Mouse (Mus musculus) urinary bladder, postnatal 14 days (tissue): ENCODE measurements around the gene Taf9.
A peak's percentile ranks its signal among the peaks of the same experiment; 100 is the strongest.

Source experiments
- DNase-seq: peaks from one replicate; pipeline ENCODE4 v3.0.0; 2021; ENCODE audit warnings: low spot score

The Taf9 gene

GRCm38 (mm10) chr13:100651439-100652186 lies at the start of gene Taf9:
Gene Taf9 (plus strand): TSS chr13:100651579.
- no peak for DNase-seq

- DNase-seq: no peak
Observed at GRCm38 (mm10) chr13:100602239-100602902, 49.0 kb upstream of the Taf9 start.

DNA sequence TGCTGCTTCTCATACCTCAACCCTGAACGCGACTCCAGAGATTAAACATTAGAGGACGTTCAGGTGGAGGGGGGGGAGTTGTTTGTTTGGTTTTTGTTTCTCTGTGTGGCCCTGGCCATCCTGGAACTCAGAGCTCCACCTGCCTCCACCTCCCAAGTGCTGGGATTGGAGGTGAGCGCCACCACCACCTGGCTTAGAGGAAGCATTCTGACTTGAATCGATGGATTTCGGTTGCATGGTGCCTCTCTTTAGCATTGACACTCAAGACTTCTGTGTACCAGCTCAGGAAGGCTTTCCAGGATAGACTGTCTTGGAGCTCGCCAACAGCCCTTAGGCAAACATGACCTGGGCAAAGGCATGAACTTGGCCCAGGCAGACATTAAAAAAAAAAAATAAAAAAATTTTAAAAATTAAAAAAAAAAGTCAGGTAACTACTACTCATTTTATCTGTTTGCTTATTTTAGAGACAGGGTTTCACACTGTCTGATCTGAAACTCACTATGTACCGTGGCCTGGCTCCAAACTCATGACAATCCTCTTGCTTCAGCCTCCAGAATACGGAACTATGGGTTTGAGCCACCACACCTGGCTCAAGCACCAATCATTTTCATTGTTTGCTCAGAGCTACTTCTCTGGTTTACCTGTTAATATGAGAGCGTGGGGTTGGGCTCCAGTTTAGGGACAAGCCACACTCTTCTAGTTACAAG lies 48.2 kb upstream of the Taf9 start:
- no peak for DNase-seq

- DNase-seq: no peak
Observed at GRCm38 (mm10) chr13:100603738-100604095, 47.7 kb upstream of the Taf9 start.

DNA sequence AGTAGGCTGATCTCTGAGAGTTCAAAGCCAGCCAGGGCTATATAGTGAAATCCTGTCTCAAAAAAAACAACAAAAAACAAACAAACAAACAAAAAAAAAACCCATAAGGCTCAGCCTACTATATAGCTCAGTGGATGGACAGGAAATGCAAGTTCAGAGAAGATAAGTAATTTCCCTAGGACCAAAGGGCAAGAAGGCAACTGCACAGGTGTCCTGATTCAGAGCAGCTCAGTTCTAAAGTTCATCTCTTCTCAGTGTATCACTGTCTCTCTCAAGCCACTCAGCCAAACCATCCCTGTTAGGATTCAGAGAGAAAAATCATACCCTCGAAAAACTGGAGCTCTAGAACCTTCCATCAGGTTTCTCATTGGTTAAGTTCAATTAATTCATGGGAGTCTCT lies 45.5 kb upstream of the Taf9 start:
- DNase-seq: no peak

DNA sequence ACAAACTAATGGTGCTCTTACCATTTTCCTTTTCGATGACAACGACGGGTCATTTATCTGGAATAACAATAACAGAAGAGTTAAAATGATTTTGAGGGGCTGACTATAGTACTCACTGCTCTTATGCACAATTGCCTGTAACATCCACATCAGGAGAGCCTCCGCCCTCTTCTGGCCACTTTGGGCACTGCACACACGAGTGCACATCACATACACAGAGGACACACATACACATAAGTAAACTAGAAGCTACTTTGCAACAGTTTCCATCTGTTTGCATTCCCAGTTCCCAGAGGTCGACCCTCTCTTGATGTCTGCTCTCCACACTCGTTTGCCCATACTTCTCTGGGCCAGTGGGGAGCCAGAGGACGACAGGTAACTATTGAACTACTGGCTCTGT lies 43.6 kb upstream of the Taf9 start:
- no peak for DNase-seq

DNA sequence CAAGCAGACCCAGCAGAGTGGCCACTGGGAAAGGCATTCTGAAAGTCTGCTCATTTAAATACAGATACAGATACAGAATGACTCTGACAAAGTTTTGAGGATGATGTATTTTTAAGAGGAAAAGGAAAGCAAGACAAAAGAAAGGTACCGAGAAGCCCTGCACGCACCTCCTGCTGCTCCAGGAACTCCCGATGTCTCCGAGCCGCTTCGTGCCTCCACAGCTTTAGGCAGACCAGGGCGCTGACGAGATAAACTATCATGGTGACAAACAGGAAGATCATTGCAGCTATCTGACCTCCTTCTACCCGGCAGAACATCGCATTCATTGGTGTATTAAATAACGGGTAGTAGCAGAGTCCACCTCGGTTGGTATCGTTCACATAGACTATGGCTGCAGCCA lies 40.1 kb upstream of the Taf9 start:
- no peak for DNase-seq

DNA sequence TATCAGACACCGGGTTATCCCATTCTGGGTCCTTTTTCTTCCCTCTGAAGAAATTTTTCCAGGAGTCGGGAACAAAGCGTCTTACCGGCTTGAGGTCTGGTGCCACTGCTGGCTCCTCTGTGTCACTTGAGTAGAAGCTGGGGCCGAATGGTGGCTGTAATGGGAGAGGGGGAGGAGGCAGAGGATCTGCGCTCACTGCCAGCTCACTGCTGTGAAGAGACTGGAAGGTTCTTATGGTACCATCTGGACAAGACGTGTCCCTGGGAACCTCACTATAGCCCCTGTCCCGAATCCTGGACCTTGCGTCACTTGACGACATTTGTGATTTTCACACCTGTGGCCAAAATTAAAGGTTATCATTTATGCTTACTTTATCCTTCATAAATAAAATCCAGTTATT lies 39.1 kb upstream of the Taf9 start:
- no peak for DNase-seq

DNA sequence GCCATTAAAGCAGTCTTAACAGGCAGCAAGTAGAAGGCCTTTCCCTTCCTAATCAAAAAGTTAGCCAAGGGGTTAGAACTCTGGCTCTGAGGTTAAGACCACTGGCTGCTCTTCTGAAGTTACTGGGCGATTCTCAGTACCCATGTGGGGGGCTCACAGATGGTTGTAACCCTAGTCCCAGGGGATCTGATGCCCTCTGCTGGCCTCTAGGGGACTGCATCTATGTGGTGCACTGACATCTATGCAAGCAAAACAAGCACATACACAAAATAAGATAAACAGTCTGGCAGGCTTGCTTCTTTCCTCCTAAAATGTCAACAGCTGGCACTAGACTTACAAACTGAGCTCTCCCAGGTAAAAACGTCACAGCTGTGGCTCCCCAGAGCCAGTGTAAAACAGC lies 38.5 kb upstream of the Taf9 start:
- no peak for DNase-seq

GRCm38 (mm10) chr13:100616181-100617087 lies 34.9 kb upstream of the Taf9 start, which contains the start of gene Marveld2:
Gene Marveld2 (minus strand): TSS chr13:100616971.
- peak; percentile 75 for DNase-seq

DNA sequence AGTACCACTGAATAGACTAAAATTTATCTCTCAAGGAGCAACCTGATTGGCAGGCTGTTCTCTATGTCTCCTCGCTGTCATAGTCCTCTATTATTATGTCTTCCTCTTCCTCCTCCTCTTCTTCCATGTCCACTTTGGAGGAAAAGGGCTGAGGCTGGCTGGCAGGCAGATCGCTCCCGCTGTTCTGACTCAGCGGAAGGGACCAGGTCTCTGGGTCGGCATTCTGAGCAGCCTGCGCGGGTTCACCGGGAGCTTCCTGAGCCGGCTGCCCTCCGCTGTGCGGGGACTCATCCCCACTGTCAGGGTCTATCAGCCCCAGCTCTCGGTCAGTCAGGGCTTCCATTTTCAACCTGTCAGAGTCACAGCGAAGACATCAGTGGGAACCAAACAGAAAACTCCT lies 33.8 kb upstream of the Taf9 start:
- no peak for DNase-seq

GRCm38 (mm10) chr13:100622241-100622640 lies 29.1 kb upstream of the Taf9 start:
- no peak for DNase-seq

DNA sequence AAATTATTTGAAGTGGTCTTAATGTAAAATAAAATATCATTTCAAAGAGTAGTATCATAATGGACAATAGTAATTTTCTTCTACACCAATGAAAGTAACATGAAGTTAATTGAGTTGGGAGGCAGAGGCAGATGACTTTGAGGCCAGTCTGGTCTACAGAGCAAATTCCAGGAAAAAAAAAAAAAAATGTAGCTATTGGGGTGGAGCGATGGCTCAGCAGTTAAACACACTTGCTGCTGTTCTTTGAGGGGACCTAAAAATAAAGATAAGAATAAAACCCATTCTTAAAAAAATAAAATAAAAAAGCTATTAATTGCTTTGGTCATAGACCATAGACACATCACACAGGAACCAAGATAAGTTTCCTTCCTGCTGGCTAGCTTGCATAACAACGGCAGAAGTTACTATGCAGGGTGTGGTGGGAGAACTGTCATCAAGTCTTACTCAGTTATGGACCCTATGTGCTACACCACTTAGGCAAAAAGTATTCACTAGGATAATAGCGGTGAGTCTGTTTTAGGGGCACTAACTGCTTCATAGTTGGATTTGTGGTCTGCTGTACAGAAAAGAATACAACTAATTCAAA lies 17.2 kb upstream of the Taf9 start:
- DNase-seq: no peak

- no peak for DNase-seq
Observed at GRCm38 (mm10) chr13:100642471-100643209, 8.7 kb upstream of the Taf9 start.

DNA sequence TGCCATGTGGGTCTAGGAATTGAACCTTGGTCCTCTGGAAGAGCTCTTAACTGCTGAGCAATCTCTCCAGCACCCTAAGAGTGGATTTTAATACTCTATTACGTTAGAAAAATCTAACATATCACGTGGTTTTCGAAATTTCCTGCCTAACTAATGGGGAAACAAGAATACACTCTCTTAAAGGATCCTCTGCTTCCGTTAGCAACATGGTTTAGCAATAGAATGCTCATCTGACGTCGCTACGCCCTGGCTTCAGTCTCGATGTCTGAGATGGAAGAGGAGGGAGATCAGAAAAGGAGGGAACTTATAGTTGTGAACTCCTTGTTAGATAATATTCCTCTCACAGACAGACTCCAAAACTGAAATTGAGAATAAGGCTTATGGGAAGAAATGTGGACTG lies 3.2 kb upstream of the Taf9 start:
- no peak for DNase-seq

DNA sequence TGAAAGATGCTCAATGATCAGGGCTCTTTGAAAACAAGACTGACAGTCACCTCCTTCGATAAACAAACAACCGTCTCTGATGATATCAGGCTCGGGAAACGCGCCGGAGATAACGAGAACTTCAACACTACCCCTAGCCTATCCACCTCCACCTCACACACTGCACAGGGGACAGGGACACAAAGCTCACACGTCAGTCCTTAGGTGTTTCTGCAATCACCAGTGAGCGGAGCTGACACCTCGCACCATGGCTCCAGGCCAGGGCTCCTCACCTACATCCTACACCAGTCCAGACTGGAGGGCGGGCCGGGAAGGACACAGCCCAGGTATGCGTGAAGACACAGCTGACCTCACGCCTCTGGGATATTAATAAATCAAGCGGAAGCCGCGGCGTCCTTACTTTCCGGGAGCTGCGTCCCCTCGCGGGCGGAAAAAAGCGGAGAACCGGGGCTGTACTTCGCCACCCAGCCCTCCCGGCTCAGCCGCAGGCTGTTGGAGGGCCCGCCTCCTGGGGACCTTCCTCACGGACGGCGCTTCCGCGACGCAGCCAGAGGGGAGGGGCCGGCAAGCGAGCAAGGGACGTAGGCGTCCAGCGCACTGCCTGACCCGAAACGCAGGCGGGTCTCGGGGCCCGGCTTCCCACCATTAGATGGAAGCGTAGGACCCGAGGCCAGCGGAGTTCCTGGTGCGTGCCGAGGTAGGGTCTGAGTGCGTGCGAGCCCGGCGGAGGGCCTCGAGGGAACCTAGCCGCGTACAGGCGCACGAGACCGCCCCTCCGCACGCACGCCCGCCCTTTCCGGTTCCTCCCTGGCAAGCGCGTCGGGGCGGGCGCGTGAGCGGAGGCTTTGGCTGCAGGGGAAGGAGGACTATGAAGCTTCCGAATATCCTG lies 585 bp upstream of the Taf9 start, which contains the start of the genes Ak6 and Rad17:
Gene Ak6 (plus strand): TSS at position 430 of the 889 bp plus-strand sequence.
Gene Rad17 (minus strand): TSS at position 502 of the 889 bp plus-strand sequence.
- DNase-seq: peak; percentile 95

DNA sequence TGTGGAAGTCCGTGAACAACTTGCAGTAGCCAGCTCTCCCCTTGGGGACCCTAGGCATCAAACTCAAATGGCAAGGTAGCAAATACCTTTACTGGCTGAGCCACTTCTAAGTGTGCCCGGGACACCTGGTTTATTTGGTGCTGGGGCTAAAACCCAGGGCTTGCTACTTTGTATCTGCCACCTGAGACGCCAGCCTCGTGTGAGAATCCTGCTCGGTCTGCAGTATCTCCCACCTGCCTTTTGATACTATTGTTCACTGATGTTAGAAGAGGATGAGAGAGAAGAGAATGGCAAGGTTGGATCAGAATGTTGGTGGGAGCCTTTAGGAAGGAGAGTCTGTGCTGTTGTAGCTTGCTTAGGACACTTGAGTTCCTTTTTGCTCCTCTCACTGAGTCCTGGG lies 6.7 kb downstream of the Taf9 start:
- no peak for DNase-seq

DNA sequence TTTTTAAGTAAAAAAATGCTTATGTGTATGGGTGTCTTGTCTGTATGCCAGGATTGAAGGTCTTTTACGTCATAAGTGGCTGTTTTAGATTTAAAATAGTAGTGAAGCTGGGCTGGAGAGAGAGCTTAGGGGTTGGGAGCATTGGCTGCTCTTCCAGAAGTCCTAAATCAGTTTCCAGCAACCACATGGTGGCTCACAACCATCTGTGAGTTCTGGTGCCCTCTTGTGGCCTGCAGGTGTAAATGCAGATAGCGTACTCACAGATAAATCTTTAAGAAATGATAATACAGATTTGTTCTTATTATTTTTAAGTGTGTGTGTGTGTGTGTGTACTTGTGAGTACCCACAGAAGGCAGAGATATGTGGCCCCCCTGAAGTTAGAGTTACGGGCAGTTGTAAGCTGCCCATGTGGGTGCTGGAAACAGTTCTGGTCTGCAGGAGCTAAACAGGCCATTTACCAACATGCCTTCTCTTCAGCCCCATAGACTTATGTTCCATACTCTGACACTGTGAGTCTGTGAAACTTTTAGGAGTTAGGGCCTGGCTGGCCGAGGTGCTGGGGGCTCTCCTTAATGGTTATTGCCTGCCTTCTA lies 8.6 kb downstream of the Taf9 start:
- peak; percentile 60 for DNase-seq

GRCm38 (mm10) chr13:100669291-100670022 lies 18.1 kb downstream of the Taf9 start, which contains the start of gene Ccdc125:
Gene Ccdc125 (plus strand): TSS chr13:100669717.
- DNase-seq: peak; percentile 43
